Mouse (Mus musculus): ENCODE measurements around the gene Lrrc75b. TPM values are rescaled to one million over a fixed set of nuclear protein-coding genes. Genes with fewer than 3 reads are reported as not detected.
A peak's percentile ranks its signal among the peaks of the same experiment; 100 is the strongest.

Lrrc75b gene
- total RNA-seq, 1 experiment = 0.18 TPM

DNA sequence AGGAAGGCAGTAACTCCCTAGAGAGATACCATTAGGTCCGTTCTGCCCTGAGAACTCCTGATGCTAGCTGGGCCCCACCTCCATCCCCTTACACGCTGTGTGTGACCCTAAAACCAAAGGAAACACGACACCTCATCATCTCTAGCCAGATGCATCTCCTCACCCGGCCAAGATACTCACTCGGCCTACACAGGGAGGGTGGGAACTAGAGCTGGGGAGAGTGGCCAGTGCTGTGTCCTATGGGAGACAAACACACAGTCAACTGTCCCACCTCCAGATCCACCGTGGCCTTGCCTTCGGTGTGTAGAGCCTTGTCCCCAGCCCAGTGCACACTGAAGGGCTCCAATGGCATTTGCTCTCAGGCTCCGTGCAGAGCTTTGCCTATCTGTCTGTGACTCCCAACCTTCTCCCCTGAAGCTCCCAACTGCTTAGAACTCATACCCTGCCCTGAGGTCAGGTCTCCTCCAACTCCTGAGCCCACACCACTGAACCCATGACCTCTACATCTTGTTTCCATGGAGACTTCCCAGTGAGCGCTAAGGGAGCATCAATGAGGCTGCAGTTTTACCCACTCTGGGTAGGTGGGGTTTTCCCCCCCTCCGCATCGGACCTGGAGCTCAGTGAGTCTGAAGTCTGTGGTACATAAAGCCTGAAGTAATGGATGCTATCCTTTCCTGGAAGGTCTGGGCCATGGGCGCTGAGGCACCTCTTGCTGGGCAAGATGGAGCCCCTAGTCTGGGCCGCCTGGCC lies 7.3 kb downstream of the Lrrc75b start:
- no peak for TF ChIP-seq HCFC1 (IDR thresholded peaks at IDR 0.05; ENCODE audit: borderline replicate concordance, insufficient read depth, low read length)
- no peak for TF ChIP-seq ZC3H11A (IDR thresholded peaks at IDR 0.05; ENCODE audit: borderline replicate concordance, low read depth, low read length)
- TF ChIP-seq MAFK (IDR thresholded peaks at IDR 0.05; ENCODE audit: insufficient read depth, low read depth, low read length) = no peak
- Histone ChIP-seq H3K9ac (ENCODE audit: insufficient read depth, low read depth, low read length, poor library complexity, severe bottlenecking) (no peak overlapping the region), H3K9me3 (ENCODE audit: control insufficient read depth, insufficient read depth, low read depth, low read length) (no peaks in the 10 kb centered on the region), H3K4me1 (ENCODE audit: control insufficient read depth in 2 of 2, insufficient read depth in 2 of 2, low read length in 2 of 2, poor library complexity in 1 of 2) (peaks cover 2 to 13% of the 10 kb centered on the region in 2 experiments; a peak in 2 of 4 replicates), H3K27ac (ENCODE audit: insufficient read depth, low read depth, low read length, poor library complexity, severe bottlenecking) (no peak overlapping the region), H3K36me3 (ENCODE audit: control insufficient read depth, insufficient read depth, low read length, poor library complexity, severe bottlenecking) (no peaks in the 10 kb centered on the region), H3K4me3 (ENCODE audit: insufficient read depth in 1 of 2, low read depth in 1 of 2, low read length in 2 of 2, poor library complexity in 1 of 2, severe bottlenecking in 1 of 2) (no peak overlapping the region)
- DNase-seq (ENCODE audit: low read depth, low spot score) = no peak
- in situ Hi-C loops (cut with MboI; ENCODE audit: low sequenced_read_pairs in 2 of 2, unreplicated experiment in 2 of 2) = no loop called here

DNA sequence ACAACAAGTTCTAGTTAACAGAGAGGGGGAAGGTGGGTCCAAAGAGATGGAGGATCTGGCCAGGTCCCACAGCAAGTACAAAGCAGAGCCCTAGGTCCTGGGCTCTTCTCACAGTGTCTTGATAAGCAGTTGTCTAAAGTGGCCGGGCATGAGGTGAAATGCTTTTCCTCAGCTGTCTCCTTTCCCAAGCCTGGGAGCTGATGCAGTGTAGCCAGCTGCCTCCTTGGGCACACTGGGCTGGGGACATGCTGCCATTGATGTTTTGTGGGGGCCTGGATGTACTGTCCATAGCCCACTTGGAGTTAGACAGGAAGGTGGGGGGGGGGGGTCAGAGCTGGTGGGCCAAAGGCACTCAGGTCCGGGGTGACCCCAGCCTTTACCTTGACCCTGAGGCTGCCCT lies 8.0 kb downstream of the Lrrc75b start:
- no peaks in the 10 kb centered on the region for H3K36me3 ChIP-seq (ENCODE audit: control insufficient read depth, insufficient read depth, low read length, poor library complexity, severe bottlenecking)
- no peak overlapping the region for H3K9ac ChIP-seq (ENCODE audit: insufficient read depth, low read depth, low read length, poor library complexity, severe bottlenecking)
- no peak overlapping the region for H3K4me3 ChIP-seq (ENCODE audit: insufficient read depth in 1 of 2, low read depth in 1 of 2, low read length in 2 of 2, poor library complexity in 1 of 2, severe bottlenecking in 1 of 2)
- no peak for TF ChIP-seq HCFC1 (IDR thresholded peaks at IDR 0.05; ENCODE audit: borderline replicate concordance, insufficient read depth, low read length)
- TF ChIP-seq MAFK (IDR thresholded peaks at IDR 0.05; ENCODE audit: insufficient read depth, low read depth, low read length) = no peak
- TF ChIP-seq ZNF384 (IDR thresholded peaks at IDR 0.05; ENCODE audit: low read depth, low read length) = no peak
- TF ChIP-seq CHD2 (IDR thresholded peaks at IDR 0.05; ENCODE audit: low read depth, low read length) = no peak
- TF ChIP-seq ZC3H11A (IDR thresholded peaks at IDR 0.05; ENCODE audit: borderline replicate concordance, low read depth, low read length) = no peak
- no peaks in the 10 kb centered on the region for H3K9me3 ChIP-seq (ENCODE audit: control insufficient read depth, insufficient read depth, low read depth, low read length)
- in situ Hi-C loops (cut with MboI; ENCODE audit: low sequenced_read_pairs in 2 of 2, unreplicated experiment in 2 of 2) = no loop called here
- peaks cover 2 to 13% of the 10 kb centered on the region in 2 experiments; a peak in 2 of 4 replicates for H3K4me1 ChIP-seq (ENCODE audit: control insufficient read depth in 2 of 2, insufficient read depth in 2 of 2, low read length in 2 of 2, poor library complexity in 1 of 2)
- no peak for DNase-seq (ENCODE audit: low read depth, low spot score)
- H3K27ac ChIP-seq (ENCODE audit: insufficient read depth, low read depth, low read length, poor library complexity, severe bottlenecking) = no peak overlapping the region

- Histone ChIP-seq H3K4me1 (ENCODE audit: control insufficient read depth in 2 of 2, insufficient read depth in 2 of 2, low read length in 2 of 2, poor library complexity in 1 of 2) (peaks cover 2 to 13% of the 10 kb centered on the region in 2 experiments; a peak in 2 of 4 replicates), H3K27ac (ENCODE audit: insufficient read depth, low read depth, low read length, poor library complexity, severe bottlenecking) (no peak overlapping the region), H3K4me3 (ENCODE audit: insufficient read depth in 1 of 2, low read depth in 1 of 2, low read length in 2 of 2, poor library complexity in 1 of 2, severe bottlenecking in 1 of 2) (0 out of 4 replicates have a peak overlapping the region, but pooled peaks of 1 of the 2 experiments have one; percentile 19), H3K9me3 (ENCODE audit: control insufficient read depth, insufficient read depth, low read depth, low read length) (no peaks in the 10 kb centered on the region), H3K36me3 (ENCODE audit: control insufficient read depth, insufficient read depth, low read length, poor library complexity, severe bottlenecking) (no peaks in the 10 kb centered on the region), H3K9ac (ENCODE audit: insufficient read depth, low read depth, low read length, poor library complexity, severe bottlenecking) (no peak overlapping the region)
- DNase-seq (ENCODE audit: low read depth, low spot score) = no peak
- in situ Hi-C loops (cut with MboI; ENCODE audit: low sequenced_read_pairs in 2 of 2, unreplicated experiment in 2 of 2) = no loop called here
- TF ChIP-seq ZC3H11A (IDR thresholded peaks at IDR 0.05; ENCODE audit: borderline replicate concordance, low read depth, low read length) (no peak), MAFK (IDR thresholded peaks at IDR 0.05; ENCODE audit: insufficient read depth, low read depth, low read length) (peak; percentile 71; the same call in 1 of the 2 replicates)
These were observed 9.0 kb downstream of the Lrrc75b start for GRCm38 (mm10) chr10:75551175-75551574.

GRCm38 (mm10) chr10:75549886-75550285 lies 10.2 kb downstream of the Lrrc75b start:
- H3K9me3 ChIP-seq (ENCODE audit: control insufficient read depth, insufficient read depth, low read depth, low read length) = no peaks in the 10 kb centered on the region
- no peak overlapping the region for H3K4me3 ChIP-seq (ENCODE audit: insufficient read depth in 1 of 2, low read depth in 1 of 2, low read length in 2 of 2, poor library complexity in 1 of 2, severe bottlenecking in 1 of 2)
- H3K36me3 ChIP-seq (ENCODE audit: control insufficient read depth, insufficient read depth, low read length, poor library complexity, severe bottlenecking) = no peaks in the 10 kb centered on the region
- no peak overlapping the region for H3K27ac ChIP-seq (ENCODE audit: insufficient read depth, low read depth, low read length, poor library complexity, severe bottlenecking)
- in situ Hi-C loops (cut with MboI; ENCODE audit: low sequenced_read_pairs in 2 of 2, unreplicated experiment in 2 of 2) = no loop called here
- no peak overlapping the region for H3K9ac ChIP-seq (ENCODE audit: insufficient read depth, low read depth, low read length, poor library complexity, severe bottlenecking)
- no peak for TF ChIP-seq HCFC1 (IDR thresholded peaks at IDR 0.05; ENCODE audit: borderline replicate concordance, insufficient read depth, low read length)
- no peak for TF ChIP-seq CHD2 (IDR thresholded peaks at IDR 0.05; ENCODE audit: low read depth, low read length)
- no peak for TF ChIP-seq MAFK (IDR thresholded peaks at IDR 0.05; ENCODE audit: insufficient read depth, low read depth, low read length)
- TF ChIP-seq ZNF384 (IDR thresholded peaks at IDR 0.05; ENCODE audit: low read depth, low read length) = no peak
- TF ChIP-seq ZC3H11A (IDR thresholded peaks at IDR 0.05; ENCODE audit: borderline replicate concordance, low read depth, low read length) = no peak
- DNase-seq (ENCODE audit: low read depth, low spot score) = no peak
- peaks cover 2 to 13% of the 10 kb centered on the region in 2 experiments; a peak in 2 of 4 replicates for H3K4me1 ChIP-seq (ENCODE audit: control insufficient read depth in 2 of 2, insufficient read depth in 2 of 2, low read length in 2 of 2, poor library complexity in 1 of 2)

All from ES-E14 (cell line).